Mouse (Mus musculus) hindbrain, embryonic 15.5 days (tissue): ENCODE data around the gene Slc39a11. TPM values are rescaled to one million over a fixed set of nuclear protein-coding genes. Genes with fewer than 3 reads are reported as not detected.

Source experiments
- ATAC-seq: fragments of 200-750 bp; cut with Nextera tagmentation; 2 replicates; pipeline ENCODE4 v1.8.0; 2017; ENCODE audit warnings: low read depth, moderate number of reproducible peaks, moderate TSS enrichment; ENCODE audit not compliant: low FRiP score
- H3K27ac ChIP-seq: fragments of 300-500 bp; sonication (generic); replicated peaks from 2 replicates; pipeline ENCODE4 v1.5.1; 2015; ENCODE audit warnings: mild to moderate bottlenecking, inconsistent platforms
- H3K27me3 ChIP-seq: fragments of 300-500 bp; sonication (generic); 2 replicates; pipeline ENCODE4 v1.6.1; 2015; ENCODE audit warnings: control low read depth, inconsistent platforms
- H3K36me3 ChIP-seq: fragments of 300-500 bp; sonication (generic); 2 replicates; pipeline ENCODE4 v1.6.1; 2015; ENCODE audit warnings: control low read depth, inconsistent platforms
- H3K4me1 ChIP-seq: fragments of 300-500 bp; sonication (generic); replicated peaks from 2 replicates; pipeline ENCODE4 v1.6.1; 2015; ENCODE audit warnings: control low read depth, inconsistent platforms
- H3K4me2 ChIP-seq: fragments of 300-500 bp; sonication (generic); 2 replicates; pipeline ENCODE4 v1.6.1; 2015; ENCODE audit warnings: moderate library complexity, mild to moderate bottlenecking, inconsistent platforms
- H3K4me3 ChIP-seq: fragments of 300-500 bp; sonication (generic); 2 replicates; pipeline ENCODE4 v1.5.1; 2015; ENCODE audit warnings: mild to moderate bottlenecking, inconsistent platforms
- H3K9ac ChIP-seq: fragments of 300-500 bp; sonication (generic); 2 replicates; pipeline ENCODE4 v1.6.1; 2015; ENCODE audit warnings: inconsistent platforms
- H3K9me3 ChIP-seq: fragments of 300-500 bp; sonication (generic); 2 replicates; pipeline ENCODE4 v1.6.1; 2016; ENCODE audit warnings: control low read depth, inconsistent platforms
- WGBS: fragments of 180-500 bp; shearing (Covaris S2); methylation state at CpG from one replicate; pipeline ENCODE4 v1.1.7; 2015; 5-methylcytosine and 5-hydroxymethylcytosine counted together
- polyA plus RNA-seq: library from polyadenylated mRNA; unstranded; fragments of >200 nt; fragmentation: Nextera tagmentation; extraction: Ambion mirVana; gene quantifications from 2 replicates; pipeline ENCODE4 v1.2.1, GENCODE M21; 2015

Gene Slc39a11
- polyA plus RNA-seq, 1 experiment from 2014 or later = 34.2 TPM

- H3K27ac ChIP-seq = peak overlapping the region; percentile 55; the same call in 1 of the 2 replicates
- H3K9ac ChIP-seq = no peak overlapping the region
- peaks cover 12% of the 10 kb centered on the region for H3K4me1 ChIP-seq
- 0 out of 2 replicates have a peak, but pooled peaks have one; percentile 36 for ATAC-seq
- H3K9me3 ChIP-seq = no peaks in the 10 kb centered on the region
- 0 out of 2 replicates have a peak overlapping the region, but pooled peaks have one; percentile 9 for H3K4me2 ChIP-seq
- H3K27me3 ChIP-seq = no peaks in the 10 kb centered on the region
- H3K36me3 ChIP-seq = no peaks in the 10 kb centered on the region
- WGBS = 57% methylated on average over 11 of the region's 11 CpGs
- no peak overlapping the region for H3K4me3 ChIP-seq
Observed at GRCm38 (mm10) chr11:113534341-113534740, 115.5 kb downstream of the Slc39a11 start.

- ATAC-seq = 0 out of 2 replicates have a peak, but pooled peaks have one; percentile 37
- WGBS = 31% methylated on average over 7 of the region's 7 CpGs
- 0 out of 2 replicates have a peak overlapping the region, but pooled peaks have one; percentile 9 for H3K4me2 ChIP-seq
Observed at GRCm38 (mm10) chr11:113533931-113534330, 115.9 kb downstream of the Slc39a11 start.

DNA sequence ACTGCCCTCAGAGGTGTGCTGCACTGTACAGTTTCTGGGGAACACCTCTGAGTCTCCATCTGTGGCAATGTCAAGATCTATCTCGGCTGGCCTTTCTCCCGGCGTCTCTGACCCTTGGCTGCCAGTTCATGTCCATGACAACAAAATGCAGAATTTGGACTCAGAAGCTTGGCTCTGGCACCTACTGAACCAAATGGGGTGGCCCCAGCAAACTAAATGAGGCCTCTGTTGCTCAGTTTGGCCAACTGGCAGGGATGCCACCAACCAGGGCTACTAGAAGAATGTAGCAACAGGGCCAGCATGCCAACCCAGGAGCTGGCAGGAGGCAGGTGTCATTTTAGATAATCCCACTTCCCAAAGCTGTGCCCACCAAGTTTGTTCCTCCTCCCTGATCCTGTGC lies 121.5 kb downstream of the Slc39a11 start:
- ATAC-seq = no peak
- H3K4me3 ChIP-seq = no peak overlapping the region
- H3K27ac ChIP-seq = no peak overlapping the region
- WGBS = 87% methylated on average over 3 of the region's 3 CpGs
- no peak overlapping the region for H3K9ac ChIP-seq
- H3K4me2 ChIP-seq = no peak overlapping the region
- 0 out of 2 replicates have a peak, but pooled peaks cover 6% of the 10 kb centered on the region for H3K4me1 ChIP-seq
- H3K27me3 ChIP-seq = no peaks in the 10 kb centered on the region
- H3K36me3 ChIP-seq = no peaks in the 10 kb centered on the region
- H3K9me3 ChIP-seq = no peaks in the 10 kb centered on the region

More at GRCm38 (mm10) chr11:113533931-113534330, 115.9 kb downstream of the Slc39a11 start:
- H3K9me3 ChIP-seq = no peaks in the 10 kb centered on the region
- peak overlapping the region; percentile 55; the same call in 1 of the 2 replicates for H3K27ac ChIP-seq
- H3K36me3 ChIP-seq = no peaks in the 10 kb centered on the region
- peaks cover 13% of the 10 kb centered on the region for H3K4me1 ChIP-seq
- H3K27me3 ChIP-seq = no peaks in the 10 kb centered on the region
- no peak overlapping the region for H3K9ac ChIP-seq
- no peak overlapping the region for H3K4me3 ChIP-seq

DNA sequence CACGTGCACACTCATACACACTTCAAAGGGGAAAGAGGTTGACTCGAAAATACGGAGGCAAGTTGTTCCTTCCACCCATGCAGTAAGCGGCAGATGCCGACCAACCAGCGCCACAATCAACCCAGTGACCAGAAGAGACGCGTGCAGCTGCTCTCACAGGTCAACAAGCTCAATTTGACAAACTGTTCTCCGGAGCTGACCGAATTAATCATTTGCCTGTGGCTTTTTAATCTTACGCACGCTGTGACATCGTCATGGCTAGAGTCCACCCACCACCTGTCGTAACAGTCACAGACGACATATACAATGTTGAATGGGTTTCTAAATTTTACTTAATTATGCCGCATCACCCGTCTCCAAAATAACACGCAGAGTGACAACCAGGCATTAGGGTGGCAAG lies 124.1 kb downstream of the Slc39a11 start:
- Histone ChIP-seq H3K27ac (no peak overlapping the region), H3K9ac (no peak overlapping the region), H3K9me3 (no peaks in the 10 kb centered on the region), H3K36me3 (no peaks in the 10 kb centered on the region), H3K4me1 (peaks cover 18% of the 10 kb centered on the region), H3K4me2 (no peak overlapping the region), H3K27me3 (no peaks in the 10 kb centered on the region), H3K4me3 (no peak overlapping the region)
- WGBS = 60% methylated on average over 18 of the region's 18 CpGs
- 0 out of 2 replicates have a peak, but pooled peaks have one; percentile 28 for ATAC-seq

GRCm38 (mm10) chr11:113522726-113523125 lies 127.2 kb downstream of the Slc39a11 start:
- Histone ChIP-seq H3K4me1 (peaks cover 28% of the 10 kb centered on the region), H3K27ac (peak overlapping the region; percentile 32; the same call in 1 of the 2 replicates), H3K4me2 (no peak overlapping the region), H3K4me3 (no peak overlapping the region), H3K9ac (no peak overlapping the region), H3K27me3 (no peaks in the 10 kb centered on the region), H3K9me3 (no peaks in the 10 kb centered on the region), H3K36me3 (no peaks in the 10 kb centered on the region)
- WGBS = 70% methylated on average over 4 of the region's 4 CpGs
- ATAC-seq = 0 out of 2 replicates have a peak, but pooled peaks have one; percentile 35

DNA sequence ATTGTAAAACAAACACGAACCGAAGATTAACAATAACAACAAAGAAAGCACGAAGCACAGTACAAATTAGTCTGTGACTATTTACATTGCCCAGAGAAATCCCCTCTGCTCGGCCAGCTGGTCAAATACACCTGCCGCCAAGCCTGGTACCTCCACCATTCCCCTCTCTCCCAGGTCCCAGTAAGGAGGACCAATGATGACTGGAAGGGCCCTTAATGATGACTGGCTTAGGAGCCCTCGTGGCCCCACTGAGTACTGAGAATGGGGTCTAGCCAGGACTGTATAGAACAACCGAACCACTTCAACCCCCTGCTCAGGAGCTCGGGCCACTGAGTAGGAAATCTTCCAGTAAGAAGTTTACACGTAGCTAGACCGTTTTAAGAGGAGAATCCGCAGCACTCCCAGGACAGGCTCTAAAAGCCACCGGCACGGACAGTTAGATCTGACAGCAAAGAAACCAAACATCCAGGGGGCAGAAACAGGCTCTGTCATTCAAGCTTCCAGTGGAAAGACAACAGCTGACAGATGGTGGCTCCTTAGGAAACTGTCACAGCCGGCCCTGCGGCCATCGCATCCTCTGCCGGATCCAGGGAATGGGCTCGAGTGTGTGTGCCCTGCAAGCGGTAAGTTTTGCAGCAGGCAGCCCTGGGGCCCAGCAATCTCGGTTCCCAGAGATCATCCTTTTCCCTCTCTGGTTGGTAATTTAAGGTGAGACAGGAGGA lies 128.2 kb downstream of the Slc39a11 start:
- Histone ChIP-seq H3K27me3 (no peaks in the 10 kb centered on the region), H3K9ac (no peak overlapping the region), H3K36me3 (no peaks in the 10 kb centered on the region), H3K4me1 (peaks cover 30% of the 10 kb centered on the region), H3K4me3 (no peak overlapping the region), H3K27ac (peak overlapping the region; percentile 56), H3K4me2 (no peak overlapping the region), H3K9me3 (no peaks in the 10 kb centered on the region)
- no peak for ATAC-seq
- 47% methylated on average over 20 of the region's 20 CpGs for WGBS

GRCm38 (mm10) chr11:113520851-113521461 lies 128.9 kb downstream of the Slc39a11 start:
- Histone ChIP-seq H3K36me3 (no peaks in the 10 kb centered on the region), H3K4me3 (no peak overlapping the region), H3K4me1 (peaks cover 35% of the 10 kb centered on the region), H3K9me3 (no peaks in the 10 kb centered on the region), H3K9ac (no peak overlapping the region), H3K4me2 (no peak overlapping the region), H3K27ac (peak overlapping the region; percentile 56), H3K27me3 (no peaks in the 10 kb centered on the region)
- 28% methylated on average over 17 of the region's 17 CpGs for WGBS
- ATAC-seq = no peak

DNA sequence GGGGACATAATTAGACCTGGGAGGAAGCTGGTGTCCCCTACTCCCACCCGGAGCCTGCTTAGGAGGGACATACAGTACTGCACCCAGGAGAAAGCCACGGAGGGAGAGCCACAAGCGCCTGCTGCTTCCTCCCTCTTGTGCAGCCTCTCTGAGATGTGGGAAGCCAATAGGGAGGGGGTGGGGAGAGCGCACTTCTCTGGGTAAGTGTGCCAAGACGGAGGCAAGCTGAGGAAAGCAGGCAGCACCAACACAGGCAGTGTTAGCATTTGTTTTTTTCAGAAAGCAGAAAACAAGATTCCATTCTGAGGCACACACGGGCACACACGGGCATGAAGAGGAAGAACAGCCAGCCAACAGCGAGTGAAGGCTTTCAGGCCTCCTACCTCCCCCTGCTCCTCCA lies 129.5 kb downstream of the Slc39a11 start:
- Histone ChIP-seq H3K9ac (no peak overlapping the region), H3K27me3 (no peaks in the 10 kb centered on the region), H3K4me1 (peaks cover 35% of the 10 kb centered on the region), H3K4me3 (no peak overlapping the region), H3K4me2 (no peak overlapping the region), H3K9me3 (no peaks in the 10 kb centered on the region), H3K36me3 (no peaks in the 10 kb centered on the region), H3K27ac (peak overlapping the region; percentile 56; the same call in 1 of the 2 replicates)
- no peak for ATAC-seq
- 43% methylated on average over 8 of the region's 8 CpGs for WGBS

DNA sequence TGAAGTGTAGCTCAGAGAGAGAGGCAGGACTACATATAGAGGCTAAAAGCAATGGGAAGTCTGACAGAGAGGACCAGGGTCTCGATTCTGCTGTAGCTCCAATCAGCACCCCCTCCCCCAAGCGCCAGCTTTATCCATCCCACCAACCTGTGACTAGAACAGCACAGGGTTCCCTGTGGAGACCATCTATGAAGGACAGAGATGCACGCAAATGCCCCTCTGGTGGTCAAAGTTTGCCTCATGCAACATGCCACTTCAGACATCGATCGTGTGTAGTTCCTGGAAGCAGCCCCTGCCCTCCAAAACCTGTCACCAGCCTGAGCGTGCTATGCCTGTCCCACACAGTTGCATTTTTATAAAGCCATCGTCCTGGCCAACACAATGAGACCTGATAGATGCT lies 129.9 kb downstream of the Slc39a11 start:
- H3K4me2 ChIP-seq = no peak overlapping the region
- peaks cover 35% of the 10 kb centered on the region for H3K4me1 ChIP-seq
- no peaks in the 10 kb centered on the region for H3K9me3 ChIP-seq
- ATAC-seq = no peak
- no peak overlapping the region for H3K9ac ChIP-seq
- no peaks in the 10 kb centered on the region for H3K36me3 ChIP-seq
- 74% methylated on average over 7 of the region's 7 CpGs for WGBS
- 0 out of 2 replicates have a peak overlapping the region, but pooled peaks have one; percentile 56 for H3K27ac ChIP-seq
- H3K4me3 ChIP-seq = no peak overlapping the region
- H3K27me3 ChIP-seq = no peaks in the 10 kb centered on the region

- Histone ChIP-seq H3K9me3 (no peaks in the 10 kb centered on the region), H3K4me3 (no peak overlapping the region), H3K9ac (no peak overlapping the region), H3K36me3 (no peaks in the 10 kb centered on the region), H3K27ac (no peak overlapping the region), H3K4me2 (no peak overlapping the region), H3K27me3 (no peaks in the 10 kb centered on the region), H3K4me1 (peaks cover 35% of the 10 kb centered on the region)
- 58% methylated on average over 7 of the region's 7 CpGs for WGBS
- ATAC-seq = no peak
Observed at GRCm38 (mm10) chr11:113518176-113518575, 131.7 kb downstream of the Slc39a11 start.

GRCm38 (mm10) chr11:113516156-113516555 lies 133.7 kb downstream of the Slc39a11 start:
- H3K4me3 ChIP-seq = no peak overlapping the region
- no peak overlapping the region for H3K9ac ChIP-seq
- no peak overlapping the region for H3K27ac ChIP-seq
- no peaks in the 10 kb centered on the region for H3K27me3 ChIP-seq
- H3K4me1 ChIP-seq = peaks cover 27% of the 10 kb centered on the region
- no peak for ATAC-seq
- H3K36me3 ChIP-seq = no peaks in the 10 kb centered on the region
- H3K4me2 ChIP-seq = no peak overlapping the region
- WGBS = 55% methylated on average over 10 of the region's 10 CpGs
- H3K9me3 ChIP-seq = no peaks in the 10 kb centered on the region

DNA sequence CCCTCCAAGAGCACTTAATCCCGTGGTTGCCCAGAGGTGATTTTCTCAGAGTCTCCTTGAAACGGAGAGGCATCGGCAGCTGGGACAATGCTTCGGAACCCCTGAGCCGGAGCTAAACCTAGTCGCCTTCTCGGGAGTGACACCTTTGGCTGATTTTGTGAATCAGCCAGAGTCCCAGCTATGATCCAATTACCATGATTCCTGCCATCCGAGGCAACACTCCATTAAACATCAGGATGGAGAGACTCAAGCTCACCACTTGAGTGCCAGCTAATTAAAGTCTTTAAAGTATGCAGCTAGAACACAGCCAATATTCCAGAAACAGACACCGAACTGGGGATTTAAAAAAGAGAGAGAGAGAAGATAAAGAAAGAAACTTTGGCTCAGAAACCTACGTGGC lies 136.9 kb downstream of the Slc39a11 start:
- no peak for ATAC-seq
- no peaks in the 10 kb centered on the region for H3K9me3 ChIP-seq
- no peaks in the 10 kb centered on the region for H3K36me3 ChIP-seq
- no peak overlapping the region for H3K4me2 ChIP-seq
- H3K4me3 ChIP-seq = no peak overlapping the region
- WGBS = 59% methylated on average over 10 of the region's 10 CpGs
- H3K4me1 ChIP-seq = peaks cover 25% of the 10 kb centered on the region
- no peak overlapping the region for H3K9ac ChIP-seq
- no peak overlapping the region for H3K27ac ChIP-seq
- H3K27me3 ChIP-seq = no peaks in the 10 kb centered on the region
